Mouse (Mus musculus) CH12.LX (cell line): ENCODE measurements around the gene AI854703.

Experiments used
- CTCF ChIP-seq, 2 experiments: IDR thresholded peaks in 1 of 2; conservative IDR thresholded peaks in 1 of 2; 2 replicates each; pipeline ENCODE4 v1.5.1; 2011 to 2012; ENCODE audit warnings: low read depth in 2 of 2, low read length in 2 of 2, improper control_type of control experiment in 1 of 2, inconsistent platforms in 1 of 2, mild to moderate bottlenecking in 1 of 2, moderate library complexity in 1 of 2
- HCFC1 ChIP-seq: IDR thresholded peaks from 2 replicates; pipeline ENCODE4 v1.6.1; 2012; ENCODE audit warnings: low read depth, mild to moderate bottlenecking, inconsistent platforms, low read length, improper control_type of control experiment
- JUND ChIP-seq: conservative IDR thresholded peaks from 2 replicates; pipeline ENCODE4 v1.6.1; 2011; ENCODE audit warnings: low read depth, low read length, improper control_type of control experiment
- KAT2A ChIP-seq: IDR thresholded peaks from 2 replicates; pipeline ENCODE4 v1.6.1; 2012; ENCODE audit warnings: low read length, improper control_type of control experiment, inconsistent platforms; ENCODE audit not compliant: insufficient replicate concordance
- MAFK ChIP-seq: IDR thresholded peaks from 2 replicates; pipeline ENCODE4 v1.6.1; 2011; ENCODE audit warnings: low read length, improper control_type of control experiment; ENCODE audit not compliant: insufficient replicate concordance
- MEF2A ChIP-seq: IDR thresholded peaks from 2 replicates; pipeline ENCODE4 v1.6.1; 2014; ENCODE audit warnings: low read depth, mild to moderate bottlenecking, inconsistent platforms, low read length, improper control_type of control experiment, borderline replicate concordance
- MYC ChIP-seq: IDR thresholded peaks from 2 replicates; pipeline ENCODE4 v1.6.1; 2011; ENCODE audit warnings: low read depth, mild to moderate bottlenecking, improper control_type of control experiment, low read length
- POLR2A ChIP-seq: IDR thresholded peaks from 2 replicates; pipeline ENCODE4 v1.6.1; 2011; ENCODE audit warnings: low read depth, mild to moderate bottlenecking, improper control_type of control experiment, low read length
- RCOR1 ChIP-seq: conservative IDR thresholded peaks from 2 replicates; pipeline ENCODE4 v1.6.1; 2012; ENCODE audit warnings: low read depth, mild to moderate bottlenecking, inconsistent platforms, low read length, improper control_type of control experiment
- TCF12 ChIP-seq: IDR thresholded peaks from 2 replicates; pipeline ENCODE4 v1.6.1; 2014; ENCODE audit warnings: low read depth, mild to moderate bottlenecking, inconsistent platforms, low read length, improper control_type of control experiment
- ZC3H11A ChIP-seq: IDR thresholded peaks from 2 replicates; pipeline ENCODE4 v1.6.1; 2012; ENCODE audit warnings: low read depth, mild to moderate bottlenecking, inconsistent platforms, low read length, improper control_type of control experiment
- ZMIZ1 ChIP-seq: IDR thresholded peaks from 2 replicates; pipeline ENCODE4 v1.6.1; 2012; ENCODE audit warnings: low read depth, mild to moderate bottlenecking, inconsistent platforms, low read length, improper control_type of control experiment

DNA sequence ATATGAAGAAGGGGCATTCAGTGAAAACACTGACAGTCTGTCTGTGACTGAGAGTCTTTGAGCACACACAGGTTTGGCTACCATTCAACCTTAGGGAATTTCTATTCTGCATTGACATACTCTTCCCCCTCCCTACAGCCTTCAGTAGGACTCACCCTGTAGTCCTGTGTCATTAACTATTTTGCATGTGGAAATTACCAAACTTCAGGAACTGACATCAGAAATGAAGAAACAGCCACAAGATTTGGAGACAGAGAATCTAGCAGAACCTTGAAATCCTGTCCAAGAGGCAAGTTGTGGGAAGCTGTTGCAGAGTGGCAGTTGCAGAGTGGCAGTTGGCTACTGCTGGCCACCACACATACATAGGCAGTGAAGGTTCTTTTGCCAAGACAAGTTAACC, 41.5 kb downstream of the AI854703 start:
- TF ChIP-seq CTCF (conservative IDR thresholded peaks at IDR 0.05 in 1 of 2, IDR thresholded peaks at IDR 0.05 in 1 of 2; ENCODE audit: low read depth in 2 of 2, low read length in 2 of 2) (no peak), HCFC1 (no peak), KAT2A (no peak), ZC3H11A (no peak), POLR2A (no peak), MAFK (no peak), MEF2A (no peak), ZMIZ1 (no peak), MYC (no peak), RCOR1 (no peak), JUND (no peak), TCF12 (no peak)
